Mouse (Mus musculus): ENCODE results near the gene Tspan14. TPM values are rescaled to one million over a fixed set of nuclear protein-coding genes. Genes with fewer than 3 reads are reported as not detected.

The Tspan14 gene
- total and polyA plus RNA-seq, 2 experiments: 13.3 to 30.4 TPM

- H3K27me3 ChIP-seq (ENCODE audit: control insufficient read depth, insufficient read depth, low read length): no peaks in the 10 kb centered on the region
- WGBS: 71% methylated on average over 6 of the region's 6 CpGs
- no peaks in the 10 kb centered on the region for H3K79me2 ChIP-seq (ENCODE audit: control insufficient read depth, insufficient read depth, low read length)
- TF ChIP-seq POLR2A (IDR thresholded peaks at IDR 0.05; ENCODE audit: extremely low read depth, insufficient read depth, low read length): no peak
- no peak for TF ChIP-seq CTCF (IDR thresholded peaks at IDR 0.05; ENCODE audit: low read depth, low read length)
- DNase-seq (ENCODE audit: extremely low read depth, low read depth, low spot score): no peak
- H3K4me1 ChIP-seq (ENCODE audit: control insufficient read depth, insufficient read depth, low read length): no peaks in the 10 kb centered on the region
- no peak overlapping the region for H3K4me3 ChIP-seq (ENCODE audit: insufficient read depth, low read depth, low read length)
- H3K36me3 ChIP-seq (ENCODE audit: control insufficient read depth, insufficient read depth, low read length): peaks cover 12% of the 10 kb centered on the region
- no peak overlapping the region for H3K9ac ChIP-seq (ENCODE audit: low read depth, low read length)
- no peak overlapping the region for H3K27ac ChIP-seq (replicated peaks; ENCODE audit: insufficient read depth, low read depth, low read length)
Measured at GRCm38 (mm10) chr14:40992464-40992863, 25.9 kb upstream of the Tspan14 start.

- H3K4me1 ChIP-seq (ENCODE audit: control insufficient read depth, insufficient read depth, low read length): peaks cover 2% of the 10 kb centered on the region
Measured at GRCm38 (mm10) chr14:40988780-40989179, 22.2 kb upstream of the Tspan14 start.

GRCm38 (mm10) chr14:40987184-40987583, 20.6 kb upstream of the Tspan14 start:
- 91% methylated on average over 2 of the region's 2 CpGs for WGBS

More at GRCm38 (mm10) chr14:40988780-40989179, 22.2 kb upstream of the Tspan14 start:
- DNase-seq (ENCODE audit: extremely low read depth, low read depth, low spot score): no peak
- Histone ChIP-seq H3K79me2 (ENCODE audit: control insufficient read depth, insufficient read depth, low read length) (no peaks in the 10 kb centered on the region), H3K4me3 (ENCODE audit: insufficient read depth, low read depth, low read length) (no peak overlapping the region), H3K36me3 (ENCODE audit: control insufficient read depth, insufficient read depth, low read length) (no peaks in the 10 kb centered on the region), H3K9ac (ENCODE audit: low read depth, low read length) (no peak overlapping the region), H3K27me3 (ENCODE audit: control insufficient read depth, insufficient read depth, low read length) (no peaks in the 10 kb centered on the region), H3K27ac (replicated peaks; ENCODE audit: insufficient read depth, low read depth, low read length) (no peak overlapping the region)
- 69% methylated on average over 5 of the region's 5 CpGs for WGBS
- TF ChIP-seq CTCF (IDR thresholded peaks at IDR 0.05; ENCODE audit: low read depth, low read length) (no peak), POLR2A (IDR thresholded peaks at IDR 0.05; ENCODE audit: extremely low read depth, insufficient read depth, low read length) (no peak)

GRCm38 (mm10) chr14:40985635-40986034, 19.0 kb upstream of the Tspan14 start:
- WGBS: 38% methylated on average over 4 of the region's 4 CpGs
- no peak for TF ChIP-seq CTCF (IDR thresholded peaks at IDR 0.05; ENCODE audit: low read depth, low read length)
- TF ChIP-seq POLR2A (IDR thresholded peaks at IDR 0.05; ENCODE audit: extremely low read depth, insufficient read depth, low read length): no peak
- no peak for DNase-seq (ENCODE audit: extremely low read depth, low read depth, low spot score)
- Histone ChIP-seq H3K4me3 (ENCODE audit: insufficient read depth, low read depth, low read length) (no peak overlapping the region), H3K4me1 (ENCODE audit: control insufficient read depth, insufficient read depth, low read length) (peaks cover 2% of the 10 kb centered on the region), H3K36me3 (ENCODE audit: control insufficient read depth, insufficient read depth, low read length) (no peaks in the 10 kb centered on the region), H3K27me3 (ENCODE audit: control insufficient read depth, insufficient read depth, low read length) (no peaks in the 10 kb centered on the region), H3K27ac (replicated peaks; ENCODE audit: insufficient read depth, low read depth, low read length) (no peak overlapping the region), H3K79me2 (ENCODE audit: control insufficient read depth, insufficient read depth, low read length) (no peaks in the 10 kb centered on the region), H3K9ac (ENCODE audit: low read depth, low read length) (no peak overlapping the region)

More at GRCm38 (mm10) chr14:40987184-40987583, 20.6 kb upstream of the Tspan14 start:
- H3K9ac ChIP-seq (ENCODE audit: low read depth, low read length): no peak overlapping the region
- peaks cover 2% of the 10 kb centered on the region for H3K4me1 ChIP-seq (ENCODE audit: control insufficient read depth, insufficient read depth, low read length)
- no peak for DNase-seq (ENCODE audit: extremely low read depth, low read depth, low spot score)
- no peaks in the 10 kb centered on the region for H3K36me3 ChIP-seq (ENCODE audit: control insufficient read depth, insufficient read depth, low read length)
- H3K4me3 ChIP-seq (ENCODE audit: insufficient read depth, low read depth, low read length): no peak overlapping the region
- TF ChIP-seq CTCF (IDR thresholded peaks at IDR 0.05; ENCODE audit: low read depth, low read length) (no peak), POLR2A (IDR thresholded peaks at IDR 0.05; ENCODE audit: extremely low read depth, insufficient read depth, low read length) (no peak)
- no peak overlapping the region for H3K27ac ChIP-seq (replicated peaks; ENCODE audit: insufficient read depth, low read depth, low read length)
- H3K79me2 ChIP-seq (ENCODE audit: control insufficient read depth, insufficient read depth, low read length): no peaks in the 10 kb centered on the region
- H3K27me3 ChIP-seq (ENCODE audit: control insufficient read depth, insufficient read depth, low read length): no peaks in the 10 kb centered on the region

GRCm38 (mm10) chr14:40979723-40980122, 13.1 kb upstream of the Tspan14 start:
- Histone ChIP-seq H3K9ac (ENCODE audit: low read depth, low read length) (no peak overlapping the region), H3K4me1 (ENCODE audit: control insufficient read depth, insufficient read depth, low read length) (no peaks in the 10 kb centered on the region), H3K27ac (replicated peaks; ENCODE audit: insufficient read depth, low read depth, low read length) (no peak overlapping the region), H3K79me2 (ENCODE audit: control insufficient read depth, insufficient read depth, low read length) (no peaks in the 10 kb centered on the region), H3K36me3 (ENCODE audit: control insufficient read depth, insufficient read depth, low read length) (no peaks in the 10 kb centered on the region), H3K4me3 (ENCODE audit: insufficient read depth, low read depth, low read length) (no peak overlapping the region), H3K27me3 (ENCODE audit: control insufficient read depth, insufficient read depth, low read length) (no peaks in the 10 kb centered on the region)
- 96% methylated on average over 1 of the region's 1 CpGs for WGBS
- no peak for DNase-seq (ENCODE audit: extremely low read depth, low read depth, low spot score)
- TF ChIP-seq POLR2A (IDR thresholded peaks at IDR 0.05; ENCODE audit: extremely low read depth, insufficient read depth, low read length): no peak
- TF ChIP-seq CTCF (IDR thresholded peaks at IDR 0.05; ENCODE audit: low read depth, low read length): no peak

GRCm38 (mm10) chr14:40979002-40979401, 12.4 kb upstream of the Tspan14 start:
- TF ChIP-seq CTCF (IDR thresholded peaks at IDR 0.05; ENCODE audit: low read depth, low read length) (peak; percentile 64), POLR2A (IDR thresholded peaks at IDR 0.05; ENCODE audit: extremely low read depth, insufficient read depth, low read length) (no peak)
- 42% methylated on average over 4 of the region's 4 CpGs for WGBS
- H3K4me1 ChIP-seq (ENCODE audit: control insufficient read depth, insufficient read depth, low read length): no peaks in the 10 kb centered on the region
- no peaks in the 10 kb centered on the region for H3K79me2 ChIP-seq (ENCODE audit: control insufficient read depth, insufficient read depth, low read length)
- H3K9ac ChIP-seq (ENCODE audit: low read depth, low read length): no peak overlapping the region
- H3K36me3 ChIP-seq (ENCODE audit: control insufficient read depth, insufficient read depth, low read length): no peaks in the 10 kb centered on the region
- no peak overlapping the region for H3K27ac ChIP-seq (replicated peaks; ENCODE audit: insufficient read depth, low read depth, low read length)
- H3K27me3 ChIP-seq (ENCODE audit: control insufficient read depth, insufficient read depth, low read length): no peaks in the 10 kb centered on the region
- peak; percentile 67 for DNase-seq (ENCODE audit: extremely low read depth, low read depth, low spot score)
- H3K4me3 ChIP-seq (ENCODE audit: insufficient read depth, low read depth, low read length): no peak overlapping the region
